16 mouse cellular contexts compared by ENCODE assay signal in the genomic region with DNA sequence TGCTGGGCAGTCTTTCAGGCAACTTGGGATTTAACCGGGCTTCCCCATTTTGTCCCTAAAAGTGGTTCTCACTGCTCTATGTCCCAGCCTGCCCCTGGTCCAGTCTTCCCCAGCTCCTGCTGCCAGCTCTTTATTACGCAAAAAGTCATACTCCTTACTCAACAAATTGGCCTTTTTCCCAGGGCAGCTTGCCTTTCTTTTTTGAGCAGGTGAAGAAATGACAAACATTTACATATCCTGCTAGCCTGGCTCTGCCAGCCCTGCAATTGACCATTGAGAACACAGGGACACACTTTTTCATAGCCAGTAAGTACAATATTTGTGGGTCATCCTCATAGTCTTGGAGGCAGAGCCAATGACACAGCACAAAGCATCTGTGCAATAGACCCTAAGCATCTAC. TPM values are rescaled to one million over a fixed set of nuclear protein-coding genes. Genes with fewer than 3 reads are reported as not detected.
DNase-seq lines count a peak whose midpoint lies in the region; ATAC-seq lines count a peak whose summit lies in the region.
"Had no signal": no experiment of that assay in that cellular context is flagged by ENCODE, and none has a peak within 500 bp of the region (broad histone marks: within the 10 kb centered on the region; RNA-seq: fewer than 3 reads in every experiment).

No protein-coding gene starts in this region.

- peak; percentile 51; the same call in 1 of the 2 replicates for ATAC-seq in liver, embryonic 15.5 days (ENCODE audit: insufficient read depth)
- ATAC-seq in midbrain, embryonic 16.5 days: no peak
- ATAC-seq: forebrain, postnatal 0 days; inflammation-experienced regulatory T-cells, adult 6 months had no signal

- DNase-seq in heart, adult 11 months: peak; percentile 96
- no peak for DNase-seq in heart, postnatal 14 days
- DNase-seq in liver: no peak
- DNase-seq in fibroblast of lung, adult 2 months (ENCODE audit: low read depth): peak; percentile 27
- DNase-seq in lung, postnatal 36 days: peak; percentile 90
- DNase-seq in left cerebral cortex, postnatal 10 days (ENCODE audit: extremely low spot score in 1 of 2, low spot score in 2 of 2): no peak
- DNase-seq: cerebellum, adult 9-11 months; forebrain, postnatal 0 days; layer of hippocampus, postnatal 36 days; spleen, adult 18-20 months had no signal

- H3K9ac ChIP-seq in liver, embryonic 15.5 days: no peak overlapping the region
- no peak overlapping the region for H3K9ac ChIP-seq in midbrain, embryonic 16.5 days (ENCODE audit: low read depth, low read length)
- H3K9ac ChIP-seq: forebrain, postnatal 0 days; limb, embryonic 15.5 days; neural tube, embryonic 15.5 days had no signal

- H3K4me2 ChIP-seq in liver, embryonic 15.5 days: no peak overlapping the region
- no peak overlapping the region for H3K4me2 ChIP-seq in midbrain, embryonic 16.5 days (ENCODE audit: low read length)
- H3K4me2 ChIP-seq: limb, embryonic 15.5 days; neural tube, embryonic 15.5 days had no signal

- H3K4me3 ChIP-seq in liver, embryonic 15.5 days (replicated peaks): no peak overlapping the region
- H3K4me3 ChIP-seq in midbrain, embryonic 16.5 days (ENCODE audit: low read depth, low read length): no peak overlapping the region
- H3K4me3 ChIP-seq: limb, embryonic 15.5 days; neural tube, embryonic 15.5 days had no signal

- WGBS in liver, embryonic 15.5 days (ENCODE audit: insufficient replicate concordance): 57% methylated on average over 2 of the region's 2 CpGs
- WGBS in midbrain, embryonic 16.5 days: 98% methylated on average over 2 of the region's 2 CpGs

- no peak overlapping the region for H3K27ac ChIP-seq in liver, embryonic 15.5 days (replicated peaks)
- no peak overlapping the region for H3K27ac ChIP-seq in midbrain, embryonic 16.5 days (ENCODE audit: low read length)
- H3K27ac ChIP-seq: limb, embryonic 15.5 days; neural tube, embryonic 15.5 days had no signal

- H3K9me3 ChIP-seq in liver, embryonic 15.5 days (replicated peaks): no peaks in the 10 kb centered on the region
- no peaks in the 10 kb centered on the region for H3K9me3 ChIP-seq in midbrain, embryonic 16.5 days (replicated peaks; ENCODE audit: control insufficient read depth, low read length, poor library complexity, severe bottlenecking)
- H3K9me3 ChIP-seq: limb, embryonic 15.5 days; neural tube, embryonic 15.5 days had no signal

- H3K27me3 ChIP-seq in liver, embryonic 15.5 days: no peaks in the 10 kb centered on the region
- no peaks in the 10 kb centered on the region for H3K27me3 ChIP-seq in midbrain, embryonic 16.5 days (ENCODE audit: control insufficient read depth, insufficient read depth, low read depth, low read length)
- H3K27me3 ChIP-seq: limb, embryonic 15.5 days; neural tube, embryonic 15.5 days had no signal

- H3K36me3 ChIP-seq in liver, embryonic 15.5 days (replicated peaks): no peaks in the 10 kb centered on the region
- H3K36me3 ChIP-seq in midbrain, embryonic 16.5 days (ENCODE audit: control insufficient read depth, insufficient read depth, low read length): no peaks in the 10 kb centered on the region
- H3K36me3 ChIP-seq: limb, embryonic 15.5 days; neural tube, embryonic 15.5 days had no signal

- H3K4me1 ChIP-seq in liver, embryonic 15.5 days (replicated peaks): no peaks in the 10 kb centered on the region
- no peaks in the 10 kb centered on the region for H3K4me1 ChIP-seq in midbrain, embryonic 16.5 days (ENCODE audit: control insufficient read depth, insufficient read depth, low read length)
- H3K4me1 ChIP-seq: limb, embryonic 15.5 days; neural tube, embryonic 15.5 days had no signal

- intact Hi-C loops in heart, postnatal 14 days (cut with DNase I): no loop called here
- intact Hi-C loops in left cerebral cortex, postnatal 10 days (cut with DNase I): no loop called here

RNA-seq across cellular contexts. Expression of a gene that starts 10.2 kb away (rescaled TPM):
- total RNA-seq in heart, postnatal 14 days (2021): under 1 TPM; 0.10 to 0.32 TPM
- not detected in 2 replicates for polyA plus RNA-seq in liver, embryonic 15.5 days (2015; fragmentation: Nextera tagmentation; extraction: Ambion mirVana)
- polyA plus RNA-seq in midbrain, embryonic 16.5 days (2015; fragmentation: Nextera tagmentation; extraction: Ambion mirVana): 0.12 and 0.19 TPM in 2 replicates
- total RNA-seq in left cerebral cortex, postnatal 10 days (2021): under 1 TPM; 0.34 to 0.45 TPM
- polyA plus RNA-seq: C2C12; forebrain, postnatal 0 days; inflammation-experienced regulatory T-cells, adult 6 months had no signal

Comparison
In these comparisons a context has a peak if more than half of its experiments do, and no peak if none do; other contexts are left out.
1. DNase-seq: peak in heart, adult 11 months (single experiment), fibroblast of lung, adult 2 months (single experiment) and lung, postnatal 36 days (single experiment); none in heart, postnatal 14 days (0 of 2), liver (single experiment) and left cerebral cortex, postnatal 10 days (0 of 2).